Mouse (Mus musculus): ENCODE measurements around the gene Rspo4. TPM values are rescaled to one million over a fixed set of nuclear protein-coding genes. Genes with fewer than 3 reads are reported as not detected.

Gene Rspo4
- polyA plus RNA-seq, 1 experiment from 2014 or later: not detected

DNA sequence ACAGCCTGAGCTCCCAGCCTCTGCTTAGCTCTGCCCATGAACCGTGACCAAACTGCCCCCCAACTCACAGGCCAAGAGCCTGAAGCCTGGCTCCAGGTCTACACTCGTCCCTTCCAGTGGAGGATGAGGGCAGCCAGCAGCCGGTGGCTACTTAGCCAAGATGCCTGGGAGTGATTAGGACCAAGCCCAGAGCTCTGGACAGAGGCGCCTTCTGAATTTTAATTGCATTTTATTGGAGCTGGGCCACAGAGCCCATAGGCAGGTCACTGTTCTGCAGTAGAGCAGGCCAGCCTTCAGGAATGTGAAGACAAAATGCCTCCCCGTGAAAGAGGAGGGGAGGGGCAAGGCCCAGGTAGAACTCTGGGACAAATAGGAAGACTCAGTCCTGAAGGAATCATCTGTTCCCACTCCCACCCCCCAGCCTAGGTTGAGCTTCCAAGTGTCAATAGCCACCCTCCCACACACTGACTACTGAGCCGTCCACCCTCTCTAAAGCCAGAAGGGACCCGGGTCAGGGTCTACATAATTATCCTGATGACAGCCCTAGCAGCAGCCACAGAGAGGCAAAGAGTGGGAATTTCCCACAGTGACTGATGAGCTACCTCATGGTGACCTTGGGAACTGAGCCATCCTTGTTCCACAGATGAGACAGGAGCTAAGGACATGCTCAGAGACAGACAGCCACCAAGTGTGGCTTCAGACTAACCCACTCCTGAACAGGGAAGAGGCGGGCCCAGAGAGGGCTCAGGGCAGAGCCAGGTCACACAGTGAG, 51.7 kb downstream of the Rspo4 start:
- Histone ChIP-seq H3K27me3 (no peaks in the 10 kb centered on the region), H3K4me1 (replicated peaks) (no peaks in the 10 kb centered on the region), H3K9me3 (replicated peaks) (no peaks in the 10 kb centered on the region), H3K9ac (no peak overlapping the region), H3K36me3 (no peaks in the 10 kb centered on the region), H3K27ac (no peak overlapping the region), H3K4me3 (replicated peaks) (no peak overlapping the region), H3K4me2 (no peak overlapping the region)
- ATAC-seq (ENCODE audit: low read depth) (no peak), DNase-seq (no peak)
- 62% methylated on average over 8 of the region's 8 CpGs for WGBS (ENCODE audit: insufficient replicate concordance)

DNA sequence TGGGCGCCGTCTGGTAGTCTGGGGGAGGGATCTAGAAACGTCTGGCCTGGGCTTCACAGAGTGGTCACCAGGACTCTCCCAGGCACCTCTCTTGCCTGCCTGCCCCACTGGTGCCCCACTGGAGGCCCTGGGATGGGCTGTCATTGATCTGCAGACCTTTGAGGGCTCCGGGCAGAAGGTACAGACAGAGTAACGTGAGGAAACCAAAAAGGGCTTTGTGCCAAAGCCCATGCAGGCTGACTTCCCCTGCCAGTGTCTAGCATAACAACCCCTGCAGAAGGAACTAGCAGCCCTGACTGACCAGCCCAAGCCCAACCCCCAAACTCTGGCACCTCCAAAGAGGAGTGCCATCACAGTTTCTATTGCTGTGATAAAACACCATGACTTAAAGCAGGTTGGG, 53.2 kb downstream of the Rspo4 start:
- no peak overlapping the region for H3K4me2 ChIP-seq
- H3K4me1 ChIP-seq (replicated peaks): no peaks in the 10 kb centered on the region
- no peaks in the 10 kb centered on the region for H3K9me3 ChIP-seq (replicated peaks)
- no peak overlapping the region for H3K27ac ChIP-seq
- H3K27me3 ChIP-seq: no peaks in the 10 kb centered on the region
- ATAC-seq (ENCODE audit: low read depth) (no peak), DNase-seq (no peak)
- no peak overlapping the region for H3K4me3 ChIP-seq (replicated peaks)
- WGBS (ENCODE audit: insufficient replicate concordance): 63% methylated on average over 5 of the region's 5 CpGs
- H3K36me3 ChIP-seq: no peaks in the 10 kb centered on the region
- no peak overlapping the region for H3K9ac ChIP-seq

DNA sequence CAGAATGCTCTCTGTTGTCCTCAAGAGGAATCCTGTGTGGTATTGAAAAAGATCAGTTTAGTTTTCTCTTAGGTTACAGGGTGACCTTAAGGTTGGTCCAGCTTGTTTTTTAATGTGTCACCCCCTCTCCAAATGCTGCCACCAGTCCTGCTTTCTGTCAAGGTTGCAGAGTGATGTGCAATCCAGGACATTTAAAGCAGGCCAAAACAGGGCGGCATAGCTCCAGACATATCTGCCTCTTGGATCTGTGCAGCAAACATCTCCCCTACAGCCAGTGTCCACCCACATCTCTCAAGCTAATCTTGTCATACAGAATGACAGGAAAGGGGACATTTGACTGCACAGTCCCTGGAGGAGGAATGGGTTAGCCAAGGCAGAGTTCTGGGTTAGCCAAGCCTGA, 55.4 kb downstream of the Rspo4 start:
- ATAC-seq (ENCODE audit: low read depth): no peak
- H3K9me3 ChIP-seq (replicated peaks): no peaks in the 10 kb centered on the region
- H3K36me3 ChIP-seq: no peaks in the 10 kb centered on the region
- no peak overlapping the region for H3K9ac ChIP-seq
- 55% methylated on average over 1 of the region's 1 CpGs for WGBS (ENCODE audit: insufficient replicate concordance)
- H3K4me3 ChIP-seq (replicated peaks): no peak overlapping the region
- no peaks in the 10 kb centered on the region for H3K27me3 ChIP-seq
- H3K4me1 ChIP-seq (replicated peaks): no peaks in the 10 kb centered on the region
- no peak for DNase-seq
- H3K4me2 ChIP-seq: no peak overlapping the region
- no peak overlapping the region for H3K27ac ChIP-seq

DNA sequence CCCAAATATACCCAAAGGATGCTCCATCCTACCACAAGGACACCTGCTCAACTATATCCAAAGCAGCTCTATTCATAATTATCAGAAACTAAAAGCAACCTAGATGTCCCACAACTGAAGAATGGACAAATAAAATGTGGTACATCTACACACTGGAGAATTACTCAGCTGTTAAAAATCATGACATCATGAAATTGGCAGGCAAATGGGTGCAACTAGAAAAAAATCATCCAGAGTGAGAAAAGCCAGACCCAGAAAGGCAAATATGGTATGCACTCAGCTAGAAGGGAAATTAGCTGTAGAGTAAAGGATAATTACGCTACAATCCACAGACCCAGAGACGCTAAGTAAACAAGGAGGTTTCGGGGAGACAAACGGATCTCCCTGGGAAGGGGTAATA, 58.1 kb downstream of the Rspo4 start:
- Histone ChIP-seq H3K9me3 (replicated peaks) (no peaks in the 10 kb centered on the region), H3K36me3 (no peaks in the 10 kb centered on the region), H3K27me3 (no peaks in the 10 kb centered on the region), H3K9ac (no peak overlapping the region), H3K4me1 (replicated peaks) (no peaks in the 10 kb centered on the region), H3K4me2 (no peak overlapping the region), H3K4me3 (replicated peaks) (no peak overlapping the region), H3K27ac (no peak overlapping the region)
- DNase-seq (no peak), ATAC-seq (ENCODE audit: low read depth) (no peak)
- WGBS (ENCODE audit: insufficient replicate concordance): 59% methylated on average over 4 of the region's 4 CpGs

DNA sequence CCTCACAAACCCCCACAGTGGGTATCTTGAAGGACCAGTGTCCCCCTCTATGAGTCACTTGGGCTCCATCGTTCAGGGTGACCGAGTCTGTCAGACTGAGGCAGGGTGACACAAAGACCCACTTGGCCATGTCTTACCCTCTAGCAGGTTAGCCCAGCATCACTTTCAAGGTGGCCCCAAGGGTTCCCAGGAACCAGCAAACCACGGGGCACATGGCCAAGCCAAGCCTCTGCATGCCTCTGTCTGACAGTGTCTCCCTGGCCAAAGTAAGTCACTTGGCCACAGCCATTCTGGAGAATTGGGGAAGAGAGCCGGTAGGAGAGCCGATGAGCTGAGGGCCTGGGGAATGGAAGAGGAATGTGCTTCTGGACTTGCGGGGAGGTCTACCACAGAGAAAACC, 60.5 kb downstream of the Rspo4 start:
- Histone ChIP-seq H3K9ac (no peak overlapping the region), H3K27me3 (no peaks in the 10 kb centered on the region), H3K9me3 (replicated peaks) (no peaks in the 10 kb centered on the region), H3K27ac (no peak overlapping the region), H3K4me3 (replicated peaks) (no peak overlapping the region), H3K36me3 (no peaks in the 10 kb centered on the region), H3K4me1 (replicated peaks) (no peaks in the 10 kb centered on the region), H3K4me2 (no peak overlapping the region)
- ATAC-seq (ENCODE audit: low read depth) (no peak), DNase-seq (no peak)
- 82% methylated on average over 6 of the region's 6 CpGs for whole genome bisulfite sequencing (ENCODE audit: insufficient replicate concordance)

DNA sequence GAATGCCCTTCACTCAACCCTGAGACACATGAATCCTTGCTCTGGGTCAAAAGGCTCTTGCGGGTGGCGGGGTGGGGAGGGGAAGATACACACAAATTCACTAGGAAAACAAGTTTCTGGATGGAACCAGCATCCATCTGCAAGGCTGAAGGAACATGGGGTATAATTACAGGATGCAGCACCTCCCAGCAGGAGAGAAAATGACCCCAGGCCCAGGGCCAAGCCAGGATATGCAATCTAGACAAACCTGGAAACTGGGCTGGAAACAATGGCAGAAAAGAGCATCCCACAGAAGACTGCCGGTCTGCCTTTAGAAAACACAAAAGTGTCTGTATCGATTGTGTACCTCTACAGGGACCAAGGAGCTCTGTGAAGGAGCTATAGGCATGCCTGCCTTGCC, 61.2 kb downstream of the Rspo4 start:
- H3K9ac ChIP-seq: no peak overlapping the region
- no peaks in the 10 kb centered on the region for H3K9me3 ChIP-seq (replicated peaks)
- ATAC-seq (ENCODE audit: low read depth) (no peak), DNase-seq (no peak)
- no peaks in the 10 kb centered on the region for H3K36me3 ChIP-seq
- H3K27me3 ChIP-seq: no peaks in the 10 kb centered on the region
- H3K4me1 ChIP-seq (replicated peaks): no peaks in the 10 kb centered on the region
- WGBS (ENCODE audit: insufficient replicate concordance): 62% methylated on average over 4 of the region's 4 CpGs
- H3K27ac ChIP-seq: no peak overlapping the region
- H3K4me3 ChIP-seq (replicated peaks): no peak overlapping the region
- no peak overlapping the region for H3K4me2 ChIP-seq

DNA sequence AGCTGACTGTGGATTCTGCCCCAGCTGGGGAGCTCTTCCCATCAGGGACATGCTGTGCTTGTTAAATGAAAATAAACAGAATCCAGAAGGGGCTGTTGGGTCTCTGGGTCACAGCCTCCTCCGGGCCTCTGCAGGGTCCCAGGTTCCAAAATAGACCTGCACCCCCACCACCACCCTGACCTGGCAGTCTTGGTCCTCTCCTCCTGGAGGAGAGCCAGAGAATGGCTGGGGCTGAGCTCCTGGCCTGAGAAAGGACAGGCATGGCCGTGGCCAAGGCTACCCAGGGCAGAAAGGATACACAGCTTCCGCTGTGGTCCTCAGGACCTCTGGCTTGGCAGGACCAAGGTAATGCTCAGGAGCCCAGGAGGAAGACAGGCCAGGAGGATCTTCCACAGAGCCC, 61.9 kb downstream of the Rspo4 start:
- Histone ChIP-seq H3K36me3 (no peaks in the 10 kb centered on the region), H3K27ac (no peak overlapping the region), H3K9ac (no peak overlapping the region), H3K4me2 (no peak overlapping the region), H3K27me3 (no peaks in the 10 kb centered on the region), H3K4me3 (replicated peaks) (no peak overlapping the region), H3K4me1 (replicated peaks) (no peaks in the 10 kb centered on the region), H3K9me3 (replicated peaks) (no peaks in the 10 kb centered on the region)
- DNase-seq (no peak), ATAC-seq (ENCODE audit: low read depth) (no peak)
- 20% methylated on average over 3 of the region's 3 CpGs for WGBS (ENCODE audit: insufficient replicate concordance)

DNA sequence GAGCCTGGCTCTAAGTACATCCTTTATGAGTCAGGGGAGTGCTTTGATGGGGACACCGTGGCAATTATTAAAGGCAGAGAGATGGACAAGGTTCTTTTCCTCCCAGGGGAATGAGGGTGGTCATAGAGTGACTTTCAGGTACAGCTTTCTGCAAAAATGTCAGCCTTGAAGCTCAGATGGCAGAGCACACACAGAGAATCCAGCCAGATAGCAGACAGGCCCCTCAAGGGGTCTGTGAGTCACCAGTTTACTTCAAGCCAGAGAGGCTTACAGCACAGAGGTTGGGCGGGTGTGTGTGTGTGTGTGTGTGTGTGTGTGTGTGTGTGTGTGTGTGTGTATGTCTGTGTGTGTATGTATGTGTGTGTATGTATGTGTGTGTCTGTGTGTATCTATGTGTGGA, 64.3 kb downstream of the Rspo4 start:
- Histone ChIP-seq H3K4me3 (replicated peaks) (no peak overlapping the region), H3K4me1 (replicated peaks) (0 out of 2 replicates have a peak, but pooled peaks cover 3% of the 10 kb centered on the region), H3K27ac (no peak overlapping the region), H3K9me3 (replicated peaks) (no peaks in the 10 kb centered on the region), H3K36me3 (no peaks in the 10 kb centered on the region), H3K27me3 (no peaks in the 10 kb centered on the region), H3K9ac (no peak overlapping the region), H3K4me2 (no peak overlapping the region)
- WGBS (ENCODE audit: insufficient replicate concordance): 44% methylated on average over 2 of the region's 2 CpGs
- no peak for DNase-seq
- no peak for ATAC-seq (ENCODE audit: low read depth)

DNA sequence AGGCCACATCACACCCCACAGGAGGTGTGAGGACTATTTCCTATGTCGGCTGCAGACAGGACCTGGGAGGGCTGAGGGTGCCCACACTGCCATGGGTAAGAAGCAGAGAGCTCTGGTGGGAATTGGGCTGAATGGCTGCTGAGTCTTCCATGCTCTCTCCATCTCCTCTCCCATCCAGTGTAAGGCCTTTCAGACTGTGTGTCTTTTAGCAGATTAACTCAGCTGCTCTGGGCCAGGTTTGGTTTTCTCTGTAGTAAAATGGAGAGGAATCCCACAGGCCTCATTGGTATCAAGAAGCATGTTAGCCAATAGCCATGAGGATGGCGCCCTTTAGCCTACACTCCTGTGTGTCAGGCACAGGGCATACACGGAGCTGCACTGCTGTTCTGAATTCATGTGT, 66.7 kb downstream of the Rspo4 start:
- Histone ChIP-seq H3K4me3 (replicated peaks) (no peak overlapping the region), H3K4me1 (replicated peaks) (0 out of 2 replicates have a peak, but pooled peaks cover 3% of the 10 kb centered on the region), H3K27ac (no peak overlapping the region), H3K36me3 (no peaks in the 10 kb centered on the region), H3K9me3 (replicated peaks) (no peaks in the 10 kb centered on the region), H3K4me2 (no peak overlapping the region), H3K27me3 (no peaks in the 10 kb centered on the region), H3K9ac (no peak overlapping the region)
- DNase-seq (no peak), ATAC-seq (ENCODE audit: low read depth) (no peak)
- WGBS (ENCODE audit: insufficient replicate concordance): 54% methylated on average over 3 of the region's 3 CpGs

DNA sequence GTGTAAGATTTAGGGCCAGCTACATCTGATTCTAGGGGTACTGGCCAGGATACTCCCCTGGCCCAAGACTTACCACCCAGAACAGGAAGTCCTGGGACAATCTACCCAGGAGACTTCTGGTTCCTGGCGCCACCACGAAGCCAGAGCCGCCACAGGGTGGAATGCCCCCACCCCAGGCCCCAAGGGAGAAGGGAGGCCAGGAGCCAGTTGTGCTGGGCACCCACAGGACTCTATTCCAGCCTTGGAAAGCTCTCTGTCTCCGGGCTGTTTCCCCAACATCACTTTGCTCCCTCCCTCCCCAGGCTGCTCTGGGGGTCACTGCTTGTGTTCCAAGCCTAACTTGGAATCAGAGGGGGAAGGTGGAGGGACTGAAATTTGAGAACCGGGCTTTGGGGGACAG, 67.8 kb downstream of the Rspo4 start:
- Histone ChIP-seq H3K9me3 (replicated peaks) (no peaks in the 10 kb centered on the region), H3K27ac (no peak overlapping the region), H3K9ac (no peak overlapping the region), H3K4me3 (replicated peaks) (no peak overlapping the region), H3K36me3 (no peaks in the 10 kb centered on the region), H3K27me3 (no peaks in the 10 kb centered on the region), H3K4me1 (replicated peaks) (0 out of 2 replicates have a peak, but pooled peaks cover 3% of the 10 kb centered on the region), H3K4me2 (no peak overlapping the region)
- ATAC-seq (ENCODE audit: low read depth): no peak
- WGBS (ENCODE audit: insufficient replicate concordance): 21% methylated on average over 5 of the region's 5 CpGs
- DNase-seq: no peak

DNA sequence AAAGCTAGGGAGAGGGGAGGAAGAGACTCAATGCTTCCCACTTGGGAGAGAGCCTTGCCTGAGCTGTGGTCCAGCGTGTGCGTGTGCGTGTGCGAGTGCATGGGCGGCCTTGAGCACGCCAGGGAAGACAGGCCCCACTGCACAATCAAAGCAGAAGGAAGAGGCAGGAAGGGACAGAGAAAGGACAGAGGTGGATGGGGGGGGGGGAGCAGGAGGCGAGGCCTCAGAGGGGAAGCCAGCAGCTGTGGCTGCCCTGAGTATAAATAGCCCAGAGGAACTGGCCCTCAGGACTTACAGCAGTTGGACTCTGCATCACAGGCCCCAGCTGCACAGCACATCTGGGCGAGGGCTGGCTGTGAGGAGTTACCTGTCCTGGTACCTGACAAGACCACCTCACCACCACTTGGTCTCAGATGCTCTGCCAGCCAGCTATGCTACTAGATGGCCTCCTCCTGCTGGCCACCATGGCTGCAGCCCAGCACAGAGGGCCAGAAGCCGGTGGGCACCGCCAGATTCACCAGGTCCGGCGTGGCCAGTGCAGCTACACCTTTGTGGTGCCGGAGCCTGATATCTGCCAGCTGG, 68.3 kb downstream of the Rspo4 start, which contains the start of gene Angpt4:
TSS of gene Angpt4 (plus strand) at position 292 of the 582 bp plus-strand sequence.
- WGBS (ENCODE audit: insufficient replicate concordance): 56% methylated on average over 13 of the region's 13 CpGs
- Histone ChIP-seq H3K9ac (no peak within 1 kb of the TSS), H3K9me3 (replicated peaks) (no peaks in the 10 kb centered on the region), H3K27me3 (no peaks in the 10 kb centered on the region), H3K4me2 (no peak within 1 kb of the TSS), H3K4me3 (replicated peaks) (no peak within 1 kb of the TSS), H3K27ac (no peak within 1 kb of the TSS), H3K36me3 (no peaks in the 10 kb centered on the region), H3K4me1 (replicated peaks) (0 out of 2 replicates have a peak, but pooled peaks cover 3% of the 10 kb centered on the region)
- DNase-seq (no peak), ATAC-seq (ENCODE audit: low read depth) (no peak)

DNA sequence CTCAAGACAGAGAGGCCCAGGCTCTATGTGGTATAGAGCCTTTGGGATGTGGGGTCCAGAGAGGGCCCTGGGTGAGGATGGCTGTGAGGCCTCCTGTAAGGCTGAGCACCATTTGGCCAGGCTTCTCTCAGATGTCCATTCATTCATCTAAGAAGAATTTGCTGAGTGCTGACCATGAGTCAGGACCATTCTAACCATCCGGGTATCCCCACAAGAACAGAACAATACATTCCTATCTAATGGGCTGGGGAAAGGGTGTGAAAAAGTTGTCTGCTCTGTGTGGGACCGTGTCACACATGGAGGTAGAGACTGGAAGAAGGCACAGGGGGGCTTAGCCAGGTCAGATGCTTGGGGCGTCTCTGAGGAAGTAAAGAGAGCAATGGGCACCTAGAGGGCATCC, 69.0 kb downstream of the Rspo4 start:
- WGBS (ENCODE audit: insufficient replicate concordance): 54% methylated on average over 3 of the region's 3 CpGs

More for the DNA sequence above, 69.0 kb downstream of the Rspo4 start:
- Histone ChIP-seq H3K4me1 (replicated peaks) (0 out of 2 replicates have a peak, but pooled peaks cover 3% of the 10 kb centered on the region), H3K9me3 (replicated peaks) (no peaks in the 10 kb centered on the region), H3K27me3 (no peaks in the 10 kb centered on the region), H3K9ac (no peak overlapping the region), H3K27ac (no peak overlapping the region), H3K36me3 (no peaks in the 10 kb centered on the region), H3K4me2 (no peak overlapping the region), H3K4me3 (replicated peaks) (no peak overlapping the region)
- DNase-seq (no peak), ATAC-seq (ENCODE audit: low read depth) (no peak)

All from liver, embryonic 13.5 days (tissue).